Mouse (Mus musculus) brain, embryonic 14.5 days (tissue): ENCODE results near the gene Tmem123.

Source experiments
- CTCF ChIP-seq: fragments of 200-500 bp; IDR thresholded peaks from 2 replicates; pipeline ENCODE4 v1.5.1; 2012; ENCODE audit warnings: inconsistent platforms, mild to moderate bottlenecking, moderate library complexity, borderline replicate concordance; ENCODE audit not compliant: insufficient read depth, insufficient read length; ENCODE audit errors: extremely low read depth
- POLR2A ChIP-seq: fragments of 200-500 bp; IDR thresholded peaks from 2 replicates; pipeline ENCODE4 v1.6.1; 2012; ENCODE audit warnings: mild to moderate bottlenecking, inconsistent platforms, borderline replicate concordance; ENCODE audit not compliant: poor library complexity, insufficient read depth, insufficient read length, severe bottlenecking; ENCODE audit errors: extremely low read depth

- no peak for TF ChIP-seq POLR2A
- no peak for TF ChIP-seq CTCF
Measured at GRCm38 (mm10) chr9:7765236-7765635, 1.4 kb downstream of the Tmem123 start.
